Mouse (Mus musculus) heart, embryonic 13.5 days (tissue): ENCODE measurements around the gene Dennd6b. TPM values are rescaled to one million over a fixed set of nuclear protein-coding genes. Genes with fewer than 3 reads are reported as not detected.

Source experiments
- ATAC-seq: fragments of 200-750 bp; cut with Nextera tagmentation; 2 replicates; pipeline ENCODE4 v1.8.0; 2017; ENCODE audit warnings: moderate TSS enrichment; ENCODE audit not compliant: insufficient number of reproducible peaks, low FRiP score, low TSS enrichment; ENCODE audit errors: extremely low read depth
- H3K27ac ChIP-seq: fragments of 300-500 bp; sonication (generic); replicated peaks from 2 replicates; pipeline ENCODE4 v1.5.1; 2015; ENCODE audit warnings: moderate library complexity, mild to moderate bottlenecking, inconsistent platforms
- H3K27me3 ChIP-seq: fragments of 300-500 bp; sonication (generic); replicated peaks from 2 replicates; pipeline ENCODE4 v1.6.1; 2015; ENCODE audit warnings: mild to moderate bottlenecking, inconsistent platforms
- H3K36me3 ChIP-seq: fragments of 300-500 bp; sonication (generic); 2 replicates; pipeline ENCODE4 v1.6.1; 2015; ENCODE audit warnings: mild to moderate bottlenecking, inconsistent platforms
- H3K4me1 ChIP-seq: fragments of 300-500 bp; sonication (generic); 2 replicates; pipeline ENCODE4 v1.6.1; 2015; ENCODE audit warnings: inconsistent platforms
- H3K4me2 ChIP-seq: fragments of 300-500 bp; sonication (generic); 2 replicates; pipeline ENCODE4 v1.6.1; 2015; ENCODE audit warnings: inconsistent platforms, mild to moderate bottlenecking, moderate library complexity
- H3K4me3 ChIP-seq: fragments of 300-500 bp; sonication (generic); 2 replicates; pipeline ENCODE4 v1.5.1; 2015; ENCODE audit warnings: moderate library complexity, mild to moderate bottlenecking, inconsistent platforms
- H3K9ac ChIP-seq: fragments of 300-500 bp; sonication (generic); 2 replicates; pipeline ENCODE4 v1.6.1; 2015; ENCODE audit warnings: inconsistent platforms, mild to moderate bottlenecking, moderate library complexity
- H3K9me3 ChIP-seq: fragments of 300-500 bp; sonication (generic); 2 replicates; pipeline ENCODE4 v1.6.1; 2016; ENCODE audit warnings: inconsistent platforms
- WGBS: fragments of 180-500 bp; shearing (Covaris S2); methylation state at CpG from one replicate; pipeline ENCODE4 v1.1.7; 2015; ENCODE audit warnings: mixed read lengths; 5-methylcytosine and 5-hydroxymethylcytosine counted together
- polyA plus RNA-seq: library from polyadenylated mRNA; unstranded; fragments of >200 nt; fragmentation: Nextera tagmentation; extraction: Ambion mirVana; gene quantifications from 2 replicates; pipeline ENCODE4 v1.2.1, GENCODE M21; 2015

Gene Dennd6b
- polyA plus RNA-seq, 1 experiment from 2014 or later: 17.4 TPM

- H3K27ac ChIP-seq: 0 out of 2 replicates have a peak overlapping the region, but pooled peaks have one; percentile 26
- peak overlapping the region; percentile 89 for H3K9ac ChIP-seq
- no peaks in the 10 kb centered on the region for H3K27me3 ChIP-seq
- peak overlapping the region; percentile 99 for H3K4me2 ChIP-seq
- peaks cover 7% of the 10 kb centered on the region; the same call in 1 of the 2 replicates for H3K36me3 ChIP-seq
- H3K4me3 ChIP-seq: peak overlapping the region; percentile 66
- peaks cover 100% of the 10 kb centered on the region for H3K4me1 ChIP-seq
- ATAC-seq: no peak
- H3K9me3 ChIP-seq: no peaks in the 10 kb centered on the region
- WGBS: 2% methylated on average over 15 of the region's 15 CpGs
Observed at GRCm38 (mm10) chr15:89173906-89174214, 22.4 kb downstream of the Dennd6b start.

- Histone ChIP-seq H3K27me3 (no peaks in the 10 kb centered on the region), H3K4me3 (peak overlapping the region; percentile 66), H3K9me3 (no peaks in the 10 kb centered on the region), H3K4me1 (peaks cover 100% of the 10 kb centered on the region), H3K4me2 (peak overlapping the region; percentile 99), H3K9ac (peak overlapping the region; percentile 89), H3K36me3 (peaks cover 12% of the 10 kb centered on the region), H3K27ac (peak overlapping the region; percentile 61)
- ATAC-seq: no peak
- under 1% methylated on average over 65 of the region's 65 CpGs for WGBS
Observed at GRCm38 (mm10) chr15:89173024-89173905, 23.0 kb downstream of the Dennd6b start.

- peak overlapping the region; percentile 89 for H3K9ac ChIP-seq
- H3K36me3 ChIP-seq: peaks cover 21% of the 10 kb centered on the region
- H3K27me3 ChIP-seq: no peaks in the 10 kb centered on the region
- peak overlapping the region; percentile 66 for H3K4me3 ChIP-seq
- H3K27ac ChIP-seq: peak overlapping the region; percentile 61
- no peaks in the 10 kb centered on the region for H3K9me3 ChIP-seq
- H3K4me2 ChIP-seq: peak overlapping the region; percentile 99
- ATAC-seq: no peak
- WGBS: 39% methylated on average over 17 of the region's 17 CpGs
- H3K4me1 ChIP-seq: peaks cover 94% of the 10 kb centered on the region
Observed at GRCm38 (mm10) chr15:89172276-89172935, 23.9 kb downstream of the Dennd6b start.

- H3K9ac ChIP-seq: peak overlapping the region; percentile 34; the same call in 1 of the 2 replicates
- no peaks in the 10 kb centered on the region for H3K27me3 ChIP-seq
- no peak for ATAC-seq
- WGBS: 84% methylated on average over 5 of the region's 5 CpGs
- peaks cover 86% of the 10 kb centered on the region for H3K4me1 ChIP-seq
- no peaks in the 10 kb centered on the region for H3K9me3 ChIP-seq
- peaks cover 29% of the 10 kb centered on the region for H3K36me3 ChIP-seq
- H3K4me2 ChIP-seq: no peak overlapping the region
- no peak overlapping the region for H3K4me3 ChIP-seq
- H3K27ac ChIP-seq: no peak overlapping the region
Observed at GRCm38 (mm10) chr15:89171526-89172051, 24.7 kb downstream of the Dennd6b start.

GRCm38 (mm10) chr15:89170102-89170501, 26.2 kb downstream of the Dennd6b start:
- Histone ChIP-seq H3K36me3 (peaks cover 44% of the 10 kb centered on the region), H3K4me3 (no peak overlapping the region), H3K4me2 (peak overlapping the region; percentile 66), H3K9ac (peak overlapping the region; percentile 62), H3K27ac (peak overlapping the region; percentile 87), H3K9me3 (no peaks in the 10 kb centered on the region), H3K4me1 (peaks cover 71% of the 10 kb centered on the region), H3K27me3 (no peaks in the 10 kb centered on the region)
- no peak for ATAC-seq
- 33% methylated on average over 3 of the region's 3 CpGs for WGBS

- Histone ChIP-seq H3K4me1 (peaks cover 65% of the 10 kb centered on the region), H3K36me3 (peaks cover 51% of the 10 kb centered on the region), H3K9me3 (no peaks in the 10 kb centered on the region), H3K27me3 (no peaks in the 10 kb centered on the region), H3K9ac (peak overlapping the region; percentile 78), H3K4me2 (peak overlapping the region; percentile 66), H3K27ac (peak overlapping the region; percentile 87), H3K4me3 (peak overlapping the region; percentile 38)
- 5% methylated on average over 10 of the region's 10 CpGs for WGBS
- peak; percentile 69; the same call in 1 of the 2 replicates for ATAC-seq
Observed at GRCm38 (mm10) chr15:89169431-89169830, 26.9 kb downstream of the Dennd6b start.

GRCm38 (mm10) chr15:89168922-89169321, 27.4 kb downstream of the Dennd6b start:
- no peak for ATAC-seq
- 33% methylated on average over 10 of the region's 10 CpGs for WGBS

GRCm38 (mm10) chr15:89165478-89165877, 30.8 kb downstream of the Dennd6b start:
- H3K36me3 ChIP-seq: peaks cover 90% of the 10 kb centered on the region
- peaks cover 25% of the 10 kb centered on the region for H3K4me1 ChIP-seq
- no peak overlapping the region for H3K4me3 ChIP-seq
- ATAC-seq: no peak
- H3K27me3 ChIP-seq: no peaks in the 10 kb centered on the region
- H3K9me3 ChIP-seq: no peaks in the 10 kb centered on the region
- WGBS: 85% methylated on average over 12 of the region's 12 CpGs
- no peak overlapping the region for H3K27ac ChIP-seq
- H3K4me2 ChIP-seq: no peak overlapping the region
- H3K9ac ChIP-seq: no peak overlapping the region

More at GRCm38 (mm10) chr15:89168922-89169321, 27.4 kb downstream of the Dennd6b start:
- Histone ChIP-seq H3K27ac (peak overlapping the region; percentile 87), H3K9me3 (no peaks in the 10 kb centered on the region), H3K36me3 (peaks cover 56% of the 10 kb centered on the region), H3K27me3 (no peaks in the 10 kb centered on the region), H3K9ac (peak overlapping the region; percentile 78), H3K4me1 (peaks cover 60% of the 10 kb centered on the region), H3K4me2 (peak overlapping the region; percentile 66), H3K4me3 (peak overlapping the region; percentile 38)

- Histone ChIP-seq H3K27me3 (no peaks in the 10 kb centered on the region), H3K36me3 (peaks cover 100% of the 10 kb centered on the region), H3K9ac (no peak overlapping the region), H3K27ac (no peak overlapping the region), H3K9me3 (no peaks in the 10 kb centered on the region), H3K4me3 (no peak overlapping the region), H3K4me1 (no peaks in the 10 kb centered on the region), H3K4me2 (no peak overlapping the region)
- no peak for ATAC-seq
- WGBS: 86% methylated on average over 9 of the region's 9 CpGs
Observed at GRCm38 (mm10) chr15:89161397-89161796, 34.9 kb downstream of the Dennd6b start.

GRCm38 (mm10) chr15:89158516-89158915, 37.8 kb downstream of the Dennd6b start:
- Histone ChIP-seq H3K9me3 (no peaks in the 10 kb centered on the region), H3K27ac (no peak overlapping the region), H3K9ac (no peak overlapping the region), H3K36me3 (peaks cover 100% of the 10 kb centered on the region), H3K4me1 (no peaks in the 10 kb centered on the region), H3K4me2 (no peak overlapping the region), H3K4me3 (no peak overlapping the region), H3K27me3 (no peaks in the 10 kb centered on the region)
- WGBS: 90% methylated on average over 16 of the region's 16 CpGs
- ATAC-seq: no peak

- H3K27me3 ChIP-seq: no peaks in the 10 kb centered on the region
- H3K4me3 ChIP-seq: no peak overlapping the region
- WGBS: 52% methylated on average over 7 of the region's 7 CpGs
- no peak for ATAC-seq
- no peaks in the 10 kb centered on the region for H3K9me3 ChIP-seq
- H3K4me1 ChIP-seq: no peaks in the 10 kb centered on the region
- H3K36me3 ChIP-seq: peaks cover 98% of the 10 kb centered on the region
- no peak overlapping the region for H3K9ac ChIP-seq
- no peak overlapping the region for H3K4me2 ChIP-seq
- no peak overlapping the region for H3K27ac ChIP-seq
Observed at GRCm38 (mm10) chr15:89157954-89158353, 38.3 kb downstream of the Dennd6b start.
